Mouse (Mus musculus) CH12.LX (cell line): ENCODE results near the gene 5830473C10Rik.

Experiments
- CHD2 ChIP-seq: IDR thresholded peaks from 2 replicates; pipeline ENCODE4 v1.6.1; 2011; ENCODE audit warnings: low read length, improper control_type of control experiment
- CTCF ChIP-seq, 2 experiments: IDR thresholded peaks in 1 of 2; conservative IDR thresholded peaks in 1 of 2; 2 replicates each; pipeline ENCODE4 v1.5.1; 2011 to 2012; ENCODE audit warnings: low read depth in 2 of 2, low read length in 2 of 2, improper control_type of control experiment in 1 of 2, inconsistent platforms in 1 of 2, mild to moderate bottlenecking in 1 of 2, moderate library complexity in 1 of 2
- JUND ChIP-seq: conservative IDR thresholded peaks from 2 replicates; pipeline ENCODE4 v1.6.1; 2011; ENCODE audit warnings: low read depth, low read length, improper control_type of control experiment
- MEF2A ChIP-seq: IDR thresholded peaks from 2 replicates; pipeline ENCODE4 v1.6.1; 2014; ENCODE audit warnings: low read depth, mild to moderate bottlenecking, inconsistent platforms, low read length, improper control_type of control experiment, borderline replicate concordance
- POLR2A ChIP-seq: IDR thresholded peaks from 2 replicates; pipeline ENCODE4 v1.6.1; 2011; ENCODE audit warnings: low read depth, mild to moderate bottlenecking, improper control_type of control experiment, low read length

DNA sequence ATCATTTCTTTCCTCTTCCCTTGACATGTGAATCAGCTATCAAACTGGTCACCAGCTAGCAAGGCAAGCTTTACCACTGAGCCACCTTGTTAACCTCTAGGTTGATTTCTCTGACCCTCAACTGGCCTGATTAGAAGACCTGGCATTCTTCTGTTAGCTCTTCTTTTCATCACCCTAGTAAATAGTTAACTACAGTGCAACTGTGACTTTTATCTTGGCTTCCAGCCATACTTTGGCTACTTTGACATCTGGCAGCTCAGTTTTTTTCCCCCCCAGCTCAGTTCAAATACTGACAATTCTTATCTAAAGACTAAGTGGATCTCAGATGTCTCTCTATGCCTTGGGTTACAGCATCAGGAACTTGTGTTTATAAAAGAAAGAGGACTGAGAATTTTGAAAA lies 7.4 kb downstream of the 5830473C10Rik start:
- TF ChIP-seq POLR2A (no peak), JUND (no peak), CTCF (conservative IDR thresholded peaks at IDR 0.05 in 1 of 2, IDR thresholded peaks at IDR 0.05 in 1 of 2; ENCODE audit: low read depth in 2 of 2, low read length in 2 of 2) (no peak), MEF2A (no peak), CHD2 (no peak)
